Mouse (Mus musculus) heart, embryonic 10.5 days (tissue): ENCODE measurements around the gene Pfn1. TPM values are rescaled to one million over a fixed set of nuclear protein-coding genes. Genes with fewer than 3 reads are reported as not detected.

Source experiments
- DNase-seq: peaks from one replicate; pipeline ENCODE4 v3.0.0-alpha.2; 2017; ENCODE audit warnings: low spot score
- H3K27ac ChIP-seq: fragments of 300-500 bp; sonication (generic); 2 replicates; pipeline ENCODE4 v1.5.1; 2016; ENCODE audit warnings: mild to moderate bottlenecking
- H3K27me3 ChIP-seq: fragments of 300-500 bp; sonication (generic); 2 replicates; pipeline ENCODE4 v1.6.1; 2016; ENCODE audit warnings: mild to moderate bottlenecking; ENCODE audit not compliant: poor library complexity, insufficient read depth, severe bottlenecking
- H3K36me3 ChIP-seq: fragments of 300-500 bp; sonication (generic); 2 replicates; pipeline ENCODE4 v1.6.1; 2016; ENCODE audit warnings: mild to moderate bottlenecking, moderate library complexity
- H3K4me1 ChIP-seq: fragments of 300-500 bp; sonication (generic); 2 replicates; pipeline ENCODE4 v1.6.1; 2016; ENCODE audit warnings: mild to moderate bottlenecking
- H3K4me3 ChIP-seq: fragments of 300-500 bp; sonication (generic); 2 replicates; pipeline ENCODE4 v1.5.1; 2016; ENCODE audit warnings: mild to moderate bottlenecking, moderate library complexity
- H3K9me3 ChIP-seq: fragments of 300-500 bp; sonication (generic); 2 replicates; pipeline ENCODE4 v1.6.1; 2016; ENCODE audit warnings: mild to moderate bottlenecking, moderate library complexity
- WGBS: fragments of 180-500 bp; shearing (Covaris S2); methylation state at CpG from one replicate; pipeline ENCODE4 v1.1.7; 2016; 5-methylcytosine and 5-hydroxymethylcytosine counted together
- polyA plus RNA-seq: library from polyadenylated mRNA; unstranded; fragments of >200 nt; fragmentation: Nextera tagmentation; extraction: Ambion mirVana; gene quantifications from 2 replicates; pipeline ENCODE4 v1.2.1, GENCODE M21; 2016

Pfn1 gene
- polyA plus RNA-seq, 1 experiment from 2014 or later, result 2,208 TPM

DNA sequence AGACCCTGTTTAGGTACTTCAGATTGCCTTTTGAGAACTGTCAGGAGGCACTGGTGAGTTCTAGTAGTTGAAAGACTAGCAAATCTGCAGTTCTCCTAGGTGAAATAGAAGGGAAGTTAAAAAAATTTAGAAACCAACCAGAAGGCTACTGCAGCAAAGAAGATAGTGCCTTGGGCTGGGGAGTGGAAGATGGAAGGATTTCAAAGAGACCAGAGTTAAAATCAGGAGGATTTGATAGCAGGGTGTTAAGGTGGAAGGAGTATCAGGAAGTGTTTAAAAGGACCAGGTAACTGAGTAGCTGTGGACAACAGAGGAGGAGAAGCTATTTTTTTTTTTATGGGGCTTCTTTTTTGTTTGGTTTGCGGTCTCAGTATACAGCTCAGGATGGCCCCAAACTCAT, 16.7 kb downstream of the Pfn1 start:
- DNase-seq, result no peak
- Histone ChIP-seq H3K4me1 (peaks cover 23% of the 10 kb centered on the region), H3K36me3 (peaks cover 3% of the 10 kb centered on the region; the same call in 1 of the 2 replicates), H3K9me3 (no peaks in the 10 kb centered on the region), H3K4me3 (no peak overlapping the region), H3K27me3 (no peaks in the 10 kb centered on the region), H3K27ac (no peak overlapping the region)
- WGBS, result 93% methylated on average over 1 of the region's 1 CpGs

DNA sequence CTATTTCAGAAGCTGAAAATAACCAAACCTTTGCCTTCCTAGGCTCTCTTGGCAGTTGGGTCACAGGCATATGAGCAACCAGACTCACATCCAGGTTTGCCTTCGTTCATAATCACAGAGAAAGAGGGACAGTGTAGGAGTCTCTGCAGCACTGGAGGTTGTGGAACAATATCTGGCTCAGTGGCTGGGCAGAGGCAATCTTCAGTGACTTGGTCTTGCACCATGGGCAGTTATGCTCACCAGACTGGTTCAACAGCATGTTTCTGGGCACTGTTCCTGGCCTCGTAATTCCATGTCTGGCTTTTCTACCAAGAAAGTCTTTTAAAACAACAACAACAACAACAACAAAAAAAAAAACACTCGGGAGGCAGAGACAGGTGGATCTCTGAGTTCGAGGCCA, 18.8 kb downstream of the Pfn1 start:
- no peak for DNase-seq
- Histone ChIP-seq H3K36me3 (no peaks in the 10 kb centered on the region), H3K27me3 (no peaks in the 10 kb centered on the region), H3K4me1 (peaks cover 22% of the 10 kb centered on the region), H3K4me3 (no peak overlapping the region), H3K27ac (no peak overlapping the region), H3K9me3 (no peaks in the 10 kb centered on the region)
- WGBS, result 81% methylated on average over 4 of the region's 4 CpGs

DNA sequence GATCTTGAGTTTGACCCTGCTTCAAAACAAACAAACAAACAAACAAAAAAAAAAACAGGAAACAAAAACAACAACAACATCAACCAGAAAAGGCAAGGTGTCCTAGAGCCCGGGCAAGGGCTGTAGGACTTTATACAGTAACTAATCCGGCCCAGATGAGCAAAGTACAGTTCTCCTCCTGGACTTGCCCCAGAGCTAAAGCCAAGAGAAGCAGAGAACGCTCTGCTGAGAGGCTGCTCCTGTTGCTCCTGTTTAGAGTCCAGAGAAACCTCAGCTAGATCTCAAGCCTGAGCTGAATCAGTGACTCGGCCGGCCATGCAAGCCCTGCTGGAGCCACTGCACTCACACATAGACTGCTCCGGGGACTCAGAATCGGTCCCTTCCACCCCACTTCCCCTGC, 24.3 kb downstream of the Pfn1 start:
- no peak overlapping the region for H3K4me3 ChIP-seq
- H3K36me3 ChIP-seq, result no peaks in the 10 kb centered on the region
- DNase-seq, result no peak
- H3K27me3 ChIP-seq, result no peaks in the 10 kb centered on the region
- H3K27ac ChIP-seq, result no peak overlapping the region
- no peaks in the 10 kb centered on the region for H3K9me3 ChIP-seq
- H3K4me1 ChIP-seq, result 0 out of 2 replicates have a peak, but pooled peaks cover 3% of the 10 kb centered on the region
- 57% methylated on average over 7 of the region's 7 CpGs for WGBS

DNA sequence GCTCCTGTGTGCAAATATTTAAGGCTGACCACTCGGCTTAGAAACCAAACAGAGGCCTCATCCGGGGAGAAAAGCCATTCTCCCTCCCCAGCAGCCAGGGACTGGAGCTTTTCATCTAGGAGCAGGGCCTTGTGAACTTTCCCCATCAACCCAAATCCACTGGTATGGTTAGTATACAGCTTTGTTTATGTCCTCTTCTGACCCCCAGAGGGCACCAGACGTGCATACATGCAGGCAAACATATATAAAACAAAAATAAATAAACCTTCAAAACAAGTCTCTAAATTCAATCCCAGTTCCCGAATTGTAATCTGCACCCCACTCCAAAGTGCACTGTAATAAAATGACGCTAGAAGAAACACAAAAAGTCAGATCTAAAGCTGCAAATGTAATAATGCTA, 24.9 kb downstream of the Pfn1 start:
- DNase-seq, result no peak
- no peaks in the 10 kb centered on the region for H3K27me3 ChIP-seq
- no peak overlapping the region for H3K4me3 ChIP-seq
- H3K36me3 ChIP-seq, result no peaks in the 10 kb centered on the region
- H3K4me1 ChIP-seq, result 0 out of 2 replicates have a peak, but pooled peaks cover 3% of the 10 kb centered on the region
- H3K9me3 ChIP-seq, result no peaks in the 10 kb centered on the region
- H3K27ac ChIP-seq, result no peak overlapping the region
- WGBS, result 50% methylated on average over 5 of the region's 5 CpGs

DNA sequence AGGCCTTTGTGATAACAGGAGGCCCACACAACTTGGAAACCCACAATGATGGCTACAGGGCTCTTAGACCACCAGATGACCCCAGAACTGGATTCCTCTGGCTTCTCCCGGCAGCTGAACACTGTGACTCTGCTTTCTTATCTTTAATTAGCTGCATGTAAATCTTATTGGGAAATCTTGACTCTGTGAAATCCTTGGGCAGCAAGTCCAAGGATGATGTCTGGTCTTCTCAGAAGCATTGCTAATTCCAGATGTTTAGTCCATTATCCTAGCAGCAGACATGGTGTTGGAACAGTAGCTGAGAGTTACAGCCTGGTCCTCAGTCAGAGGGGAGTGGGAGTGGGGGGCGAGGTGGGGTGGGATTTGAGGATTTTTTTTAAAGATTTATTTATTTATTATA, 26.0 kb downstream of the Pfn1 start:
- no peak for DNase-seq
- 72% methylated on average over 2 of the region's 2 CpGs for WGBS
- Histone ChIP-seq H3K4me3 (no peak overlapping the region), H3K36me3 (no peaks in the 10 kb centered on the region), H3K4me1 (0 out of 2 replicates have a peak, but pooled peaks cover 5% of the 10 kb centered on the region), H3K27ac (no peak overlapping the region), H3K9me3 (no peaks in the 10 kb centered on the region), H3K27me3 (no peaks in the 10 kb centered on the region)

DNA sequence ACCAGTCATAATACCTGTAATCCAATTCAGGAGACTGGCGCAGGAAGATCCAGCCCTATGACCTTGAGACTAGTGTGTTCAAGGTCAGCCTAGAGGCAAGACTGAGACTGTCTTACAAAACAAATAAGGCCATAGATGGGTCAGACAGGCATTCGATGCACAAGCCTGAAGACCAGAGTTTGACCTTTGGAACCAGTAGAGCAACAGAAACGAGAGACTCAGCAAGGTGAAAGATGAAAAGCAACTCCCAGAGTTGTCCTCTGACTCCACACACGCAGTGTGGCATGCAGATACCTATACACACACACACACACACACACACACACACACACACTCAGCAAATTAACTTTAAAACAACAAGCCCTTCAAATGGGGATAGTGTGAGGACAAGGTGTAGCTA, 27.6 kb downstream of the Pfn1 start:
- Histone ChIP-seq H3K4me3 (no peak overlapping the region), H3K27ac (no peak overlapping the region), H3K36me3 (no peaks in the 10 kb centered on the region), H3K27me3 (no peaks in the 10 kb centered on the region), H3K9me3 (no peaks in the 10 kb centered on the region), H3K4me1 (0 out of 2 replicates have a peak, but pooled peaks cover 8% of the 10 kb centered on the region)
- 75% methylated on average over 4 of the region's 4 CpGs for WGBS
- DNase-seq, result no peak

DNA sequence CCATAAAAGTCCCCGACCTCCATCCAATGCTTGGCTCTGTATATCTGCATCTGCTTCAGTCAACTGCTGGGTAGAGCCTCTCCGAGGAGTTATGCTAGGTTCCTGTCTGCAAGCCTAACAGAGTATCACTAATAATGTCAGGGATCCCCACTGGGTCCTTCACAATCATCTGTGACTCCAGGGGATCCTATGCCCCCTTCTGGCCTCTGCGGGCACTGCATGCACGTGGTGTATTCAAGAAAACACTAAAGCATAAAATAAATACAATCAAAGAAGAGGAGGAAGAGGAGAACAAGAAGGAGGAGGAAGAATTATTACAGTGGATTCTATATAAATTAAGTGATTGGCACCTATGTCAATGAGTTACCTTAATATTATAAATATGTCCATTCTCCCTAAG, 29.0 kb downstream of the Pfn1 start:
- H3K4me1 ChIP-seq, result 0 out of 2 replicates have a peak, but pooled peaks cover 9% of the 10 kb centered on the region
- 47% methylated on average over 4 of the region's 4 CpGs for WGBS
- H3K27me3 ChIP-seq, result no peaks in the 10 kb centered on the region
- no peak overlapping the region for H3K4me3 ChIP-seq
- no peak overlapping the region for H3K27ac ChIP-seq
- DNase-seq, result no peak
- no peaks in the 10 kb centered on the region for H3K9me3 ChIP-seq
- no peaks in the 10 kb centered on the region for H3K36me3 ChIP-seq

DNA sequence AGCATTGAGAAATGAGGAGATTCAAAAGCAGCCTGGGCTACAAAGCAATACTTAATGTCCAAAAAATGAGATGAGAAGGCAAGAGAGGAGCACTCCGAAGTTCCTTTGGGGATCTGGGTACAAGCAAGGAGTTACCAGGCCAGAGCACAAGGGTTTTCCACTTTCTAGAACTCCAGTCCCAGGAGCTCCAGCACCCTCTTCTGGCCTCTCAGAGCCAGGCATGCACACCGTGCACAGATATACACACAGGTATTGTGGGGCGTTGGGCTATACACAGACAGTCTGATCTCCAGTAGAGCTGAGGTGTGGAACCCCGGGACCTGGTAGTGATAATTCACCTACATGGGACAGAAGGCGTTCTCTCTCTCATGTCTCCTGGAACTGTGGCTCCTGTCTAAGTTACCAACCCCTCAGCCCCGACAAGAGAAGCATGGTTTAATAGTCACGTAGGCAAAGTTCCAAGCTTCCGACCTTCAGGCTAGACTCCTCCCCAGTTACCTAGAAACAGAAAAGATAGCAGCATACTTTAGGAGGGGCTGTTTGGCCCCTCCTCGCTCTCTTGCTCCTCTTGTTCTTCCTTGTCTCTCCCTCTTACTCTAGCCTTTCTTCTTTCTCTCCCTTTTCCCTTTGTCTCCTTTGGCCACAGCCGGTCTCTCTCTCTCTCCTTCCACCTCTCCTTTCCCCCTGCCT, 31.2 kb downstream of the Pfn1 start:
- DNase-seq, result peak; percentile 74
- Histone ChIP-seq H3K9me3 (no peaks in the 10 kb centered on the region), H3K4me1 (0 out of 2 replicates have a peak, but pooled peaks cover 9% of the 10 kb centered on the region), H3K4me3 (no peak overlapping the region), H3K36me3 (no peaks in the 10 kb centered on the region), H3K27ac (no peak overlapping the region), H3K27me3 (no peaks in the 10 kb centered on the region)
- 76% methylated on average over 10 of the region's 10 CpGs for WGBS

DNA sequence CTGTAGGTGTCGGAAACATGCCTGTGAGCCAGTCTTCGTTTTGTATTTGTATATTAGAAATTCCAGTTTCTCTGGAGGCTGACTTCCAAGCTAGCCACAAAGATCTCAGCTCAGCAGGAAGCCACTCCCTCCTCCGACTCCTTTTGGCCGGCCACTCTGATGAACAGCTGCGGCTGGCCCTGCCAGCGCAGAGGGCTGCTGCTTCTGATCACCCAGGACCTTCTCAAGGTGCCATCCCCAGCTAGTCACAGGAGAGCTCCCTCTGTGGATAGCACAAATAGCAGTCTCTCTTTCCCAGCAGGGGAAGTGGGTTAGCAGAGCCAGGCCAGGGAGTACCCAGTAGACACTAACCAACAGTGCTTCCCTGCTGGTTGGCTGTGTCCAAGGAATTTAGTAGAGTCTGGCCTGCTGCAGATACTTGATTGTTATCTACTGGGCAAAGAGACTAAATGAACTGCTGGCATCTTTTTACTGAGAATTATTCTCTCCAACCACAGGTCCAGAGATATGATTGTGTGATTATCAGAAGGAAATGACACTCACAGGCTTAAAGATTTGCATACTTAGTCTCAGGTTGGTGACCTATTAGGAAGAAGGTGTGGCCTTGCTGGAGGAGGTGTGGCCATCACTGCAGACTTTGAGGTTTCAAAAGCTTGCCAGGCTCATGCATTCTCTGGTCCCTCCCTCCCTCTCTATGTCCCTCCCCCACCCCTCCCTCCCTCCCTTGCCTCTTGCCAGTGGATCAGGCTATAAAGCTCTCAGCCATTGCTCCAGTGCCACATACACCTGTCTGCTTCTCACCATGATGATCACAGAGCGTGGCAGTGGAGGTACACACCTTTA, 32.3 kb downstream of the Pfn1 start:
- H3K4me3 ChIP-seq, result no peak overlapping the region
- peak; percentile 63 for DNase-seq
- H3K27ac ChIP-seq, result no peak overlapping the region
- H3K36me3 ChIP-seq, result no peaks in the 10 kb centered on the region
- WGBS, result 33% methylated on average over 7 of the region's 7 CpGs
- no peaks in the 10 kb centered on the region for H3K9me3 ChIP-seq
- H3K4me1 ChIP-seq, result 0 out of 2 replicates have a peak, but pooled peaks cover 9% of the 10 kb centered on the region
- peaks cover 6% of the 10 kb centered on the region for H3K27me3 ChIP-seq

DNA sequence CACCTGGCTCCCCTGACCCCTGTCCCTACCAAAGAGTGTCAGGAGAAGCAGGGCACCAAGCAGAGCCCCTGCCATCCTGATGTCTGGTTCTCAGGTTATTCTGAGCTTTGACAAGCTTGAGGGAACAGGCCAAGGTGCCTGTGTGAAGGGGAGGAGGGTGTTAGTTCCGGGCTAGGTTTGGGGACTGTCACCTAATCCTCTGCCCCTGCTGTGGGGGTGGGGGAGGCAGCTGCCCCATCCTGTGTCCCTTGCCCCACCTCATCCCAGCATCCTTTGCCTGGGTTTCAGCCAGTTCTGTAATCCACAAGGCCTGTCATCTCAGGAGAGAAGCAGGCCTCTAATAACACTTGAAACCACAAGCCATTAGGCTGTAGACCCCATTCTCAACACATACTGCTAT, 35.3 kb downstream of the Pfn1 start, which contains the start of gene Chrne:
Gene Chrne, minus strand, starts transcription at position 116 of the 400 bp plus-strand sequence.
- Histone ChIP-seq H3K36me3 (no peaks in the 10 kb centered on the region), H3K9me3 (no peaks in the 10 kb centered on the region), H3K4me1 (peaks cover 26% of the 10 kb centered on the region), H3K27me3 (peaks cover 23% of the 10 kb centered on the region), H3K27ac (no peak within 1 kb of the TSS), H3K4me3 (no peak within 1 kb of the TSS)
- no peak for DNase-seq
- WGBS, result 41% methylated on average over 1 of the region's 1 CpGs

DNA sequence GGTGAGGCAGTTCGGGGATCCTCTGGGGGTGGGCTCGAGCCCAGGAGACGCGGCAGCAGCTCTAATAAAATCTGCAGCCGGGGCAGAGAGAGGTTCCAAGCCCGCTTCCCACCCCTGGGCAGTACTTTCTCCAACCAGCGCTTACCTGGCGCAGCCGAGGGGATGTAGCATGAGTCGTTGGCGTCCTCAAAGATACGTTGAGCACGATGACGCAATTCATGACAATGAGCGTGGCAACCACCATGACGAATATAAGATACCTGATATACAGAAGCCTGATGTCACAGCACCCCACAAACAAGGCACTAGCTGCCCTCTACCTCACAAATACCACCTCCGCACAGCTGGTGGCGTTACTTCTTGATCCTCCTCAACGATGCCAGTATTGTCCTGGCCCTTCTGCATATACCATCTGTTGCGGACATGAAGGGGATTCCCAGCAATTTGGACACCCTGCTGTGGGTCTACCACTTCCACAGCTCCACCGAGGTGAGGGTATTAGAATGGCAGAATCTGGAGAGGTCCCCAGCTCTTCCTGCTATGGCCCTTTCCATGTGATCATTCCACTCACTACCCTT, 38.8 kb downstream of the Pfn1 start, which contains the start of gene 4930544D05Rik:
Gene 4930544D05Rik, plus strand, starts transcription at position 333 of the 578 bp plus-strand sequence.
- Histone ChIP-seq H3K27ac (peak within 1 kb of the TSS; percentile 71), H3K9me3 (no peaks in the 10 kb centered on the region), H3K4me3 (peak within 1 kb of the TSS; percentile 55), H3K27me3 (peaks cover 23% of the 10 kb centered on the region), H3K36me3 (peaks cover 32% of the 10 kb centered on the region), H3K4me1 (peaks cover 22% of the 10 kb centered on the region)
- no peak for DNase-seq
- WGBS, result 11% methylated on average over 21 of the region's 21 CpGs

DNA sequence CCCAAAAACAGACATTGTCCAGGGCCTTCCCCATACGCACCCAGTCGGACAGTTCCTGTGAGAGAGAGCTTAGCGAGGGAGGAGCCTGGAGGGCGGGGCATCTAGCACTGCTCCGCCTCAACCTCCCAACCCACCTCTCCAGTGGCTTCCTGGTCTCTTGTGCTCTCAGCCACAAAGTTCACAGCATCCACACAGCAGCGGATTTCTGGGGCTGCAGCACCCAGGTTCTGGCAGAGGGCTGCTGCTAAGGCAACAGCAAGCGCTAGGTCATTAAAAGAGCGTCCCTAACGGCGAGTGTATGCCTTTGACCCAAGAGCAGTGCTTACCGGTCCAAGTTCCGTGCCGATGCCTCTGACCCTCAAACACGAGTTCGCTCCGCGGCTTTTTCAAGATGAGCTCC, 39.4 kb downstream of the Pfn1 start:
- DNase-seq, result peak; percentile 90
- H3K9me3 ChIP-seq, result no peaks in the 10 kb centered on the region
- peak overlapping the region; percentile 55 for H3K4me3 ChIP-seq
- peak overlapping the region; percentile 71 for H3K27ac ChIP-seq
- H3K4me1 ChIP-seq, result peaks cover 23% of the 10 kb centered on the region
- peaks cover 38% of the 10 kb centered on the region for H3K36me3 ChIP-seq
- peaks cover 23% of the 10 kb centered on the region for H3K27me3 ChIP-seq
- WGBS, result 0% methylated on average over 17 of the region's 17 CpGs

DNA sequence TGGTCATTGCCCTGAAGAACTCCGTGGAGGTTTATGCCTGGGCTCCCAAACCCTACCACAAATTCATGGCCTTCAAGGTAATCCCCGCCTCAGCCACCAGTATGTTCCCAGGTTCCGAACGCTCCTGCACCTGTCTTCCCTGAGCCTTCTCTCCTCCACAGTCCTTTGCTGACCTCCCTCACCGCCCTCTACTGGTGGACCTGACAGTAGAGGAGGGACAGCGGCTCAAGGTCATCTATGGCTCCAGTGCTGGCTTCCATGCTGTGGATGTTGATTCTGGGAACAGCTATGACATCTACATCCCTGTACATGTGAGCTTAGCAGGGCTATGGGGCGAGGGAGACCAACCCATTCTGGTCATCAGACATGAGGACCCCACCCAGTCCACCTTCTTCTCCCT, 41.9 kb downstream of the Pfn1 start:
- no peak for DNase-seq
- Histone ChIP-seq H3K4me1 (peaks cover 27% of the 10 kb centered on the region), H3K4me3 (no peak overlapping the region), H3K36me3 (peaks cover 63% of the 10 kb centered on the region), H3K9me3 (no peaks in the 10 kb centered on the region), H3K27me3 (peaks cover 19% of the 10 kb centered on the region), H3K27ac (no peak overlapping the region)
- WGBS, result 74% methylated on average over 7 of the region's 7 CpGs
